Mouse (Mus musculus): ENCODE results near the gene Cdk8. TPM values are rescaled to one million over a fixed set of nuclear protein-coding genes. Genes with fewer than 3 reads are reported as not detected.

The Cdk8 gene
- polyA plus RNA-seq (2014; fragmentation: Illumina TruSeq; extraction: RNeasy Lipid Tissue Mini Kit (QIAGEN cat#74804); ENCODE audit: low read depth, low replicate concordance), result 36.9 TPM

DNA sequence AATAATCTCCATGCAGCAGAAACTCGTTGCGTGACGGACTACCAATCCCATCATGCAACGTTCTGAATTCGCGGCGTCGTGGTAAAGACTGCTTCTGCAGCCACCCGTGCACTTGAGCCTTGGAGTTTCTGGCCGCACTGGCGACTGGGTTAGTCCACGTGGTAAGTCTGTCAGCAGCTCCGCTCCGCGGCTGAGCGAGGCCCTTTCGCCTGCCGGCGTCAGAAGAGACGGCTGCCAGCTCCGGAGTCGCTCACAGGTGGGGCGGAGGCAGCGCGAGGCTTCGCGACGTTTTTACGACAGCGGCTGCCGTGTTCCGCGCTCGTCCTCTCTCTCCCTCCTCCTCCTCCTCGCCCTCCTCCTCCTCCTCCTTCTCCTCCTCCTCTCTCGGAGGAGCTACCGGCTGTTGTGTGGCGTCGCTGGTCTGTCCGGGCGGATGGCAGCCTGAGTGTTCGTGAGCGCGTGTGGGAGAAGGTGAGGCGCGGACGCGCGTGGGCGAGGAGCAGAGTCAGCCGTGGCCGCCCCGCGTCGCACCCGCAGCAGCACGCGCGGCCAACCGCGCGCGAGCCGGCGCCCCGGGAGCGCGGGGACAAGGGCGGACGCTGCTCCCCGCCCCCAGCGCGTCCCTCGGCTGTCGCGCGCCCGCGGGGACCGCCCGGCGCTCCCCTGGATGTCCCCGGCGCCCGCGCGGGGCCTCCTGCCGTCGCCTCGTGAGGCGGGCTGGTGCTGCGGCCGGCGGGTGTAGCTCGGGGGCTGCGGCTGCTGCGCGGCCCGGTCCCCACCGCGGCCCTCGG lies at the start of gene Cdk8:
Gene Cdk8 (plus strand): TSS at position 367 of the 791 bp plus-strand sequence.

DNA sequence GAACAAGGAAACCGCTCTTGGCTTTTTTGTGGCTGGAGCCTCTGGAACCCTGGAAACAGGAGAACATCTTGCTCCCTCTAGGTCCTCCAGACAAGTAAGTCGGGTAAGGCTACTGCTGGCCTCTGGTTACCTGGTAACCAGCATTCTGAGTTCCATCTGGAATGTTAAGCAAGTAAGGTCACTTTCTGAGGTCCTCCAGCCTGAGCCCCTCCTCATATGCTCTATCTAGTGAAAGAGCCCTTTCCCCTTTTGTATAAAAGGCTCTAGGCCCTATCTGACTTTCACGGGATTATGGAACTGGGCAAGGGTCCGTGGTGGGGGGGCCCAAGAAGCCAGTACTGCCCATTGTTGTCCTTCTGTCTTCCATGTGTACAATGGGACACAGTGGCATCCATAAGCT lies 45.8 kb upstream of the Cdk8 start, which contains the start of gene 1700001J03Rik:
Gene 1700001J03Rik (minus strand): TSS at position 101 of the 400 bp plus-strand sequence.

DNA sequence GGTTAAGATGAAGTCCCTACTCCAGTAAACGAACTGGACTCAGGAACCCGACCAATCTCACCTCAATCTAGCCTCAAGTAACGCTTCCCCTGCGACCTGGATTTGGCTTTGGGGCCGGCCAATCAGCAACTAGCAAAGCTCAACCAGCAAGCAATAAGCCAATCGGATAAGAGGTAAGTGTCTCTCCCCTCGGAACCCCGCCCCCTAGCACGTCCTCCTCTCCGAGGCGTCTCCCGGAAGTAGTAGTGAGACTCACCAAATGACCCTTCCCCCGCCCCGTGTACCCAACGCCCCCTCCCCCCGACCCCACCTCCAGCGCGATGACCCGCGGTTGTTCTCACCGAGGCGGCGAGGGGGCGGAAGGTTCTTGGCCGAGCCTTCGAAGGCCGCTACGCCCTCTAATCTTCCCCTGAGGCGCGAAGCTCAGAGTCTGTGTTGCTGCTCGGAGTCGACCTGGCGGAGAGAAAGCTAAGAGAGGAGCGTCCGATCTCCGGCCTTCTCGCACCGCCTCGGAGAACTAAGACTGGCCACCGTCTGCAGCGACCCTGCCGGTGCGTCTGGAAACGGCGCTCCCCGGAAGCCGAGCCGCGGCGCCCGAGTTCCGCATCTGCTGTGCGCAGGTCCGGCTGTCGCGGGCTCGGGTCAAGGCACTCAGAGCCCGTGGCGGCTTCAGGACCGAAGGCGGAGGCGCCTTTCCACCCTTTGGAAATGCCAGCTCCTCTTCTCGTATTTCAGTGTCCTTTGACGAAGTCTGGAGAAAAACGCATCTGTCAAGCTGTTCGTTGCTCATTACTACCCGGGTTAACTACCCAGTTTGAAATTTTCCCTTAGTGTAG lies 9.9 kb upstream of the Cdk8 start, which contains the start of gene Rnf6:
Gene Rnf6 (minus strand): TSS at position 677 of the 836 bp plus-strand sequence.

Other genes starting within 250 kb of the Cdk8 start
- 0.38 TPM for gene Cyp3a25, start 221.6 kb upstream of the Cdk8 start, polyA plus RNA-seq (2014; fragmentation: Illumina TruSeq; extraction: RNeasy Lipid Tissue Mini Kit (QIAGEN cat#74804); ENCODE audit: low read depth, low replicate concordance)
- gene Cyp3a59, start 152.0 kb upstream of the Cdk8 start, polyA plus RNA-seq (2014; fragmentation: Illumina TruSeq; extraction: RNeasy Lipid Tissue Mini Kit (QIAGEN cat#74804); ENCODE audit: low read depth, low replicate concordance), result not detected
- 4.0 TPM for gene Gm5565, start 70.7 kb upstream of the Cdk8 start, polyA plus RNA-seq (2014; fragmentation: Illumina TruSeq; extraction: RNeasy Lipid Tissue Mini Kit (QIAGEN cat#74804); ENCODE audit: low read depth, low replicate concordance)
- gene Gm6309, start 60.5 kb upstream of the Cdk8 start, polyA plus RNA-seq (2014; fragmentation: Illumina TruSeq; extraction: RNeasy Lipid Tissue Mini Kit (QIAGEN cat#74804); ENCODE audit: low read depth, low replicate concordance), result 17.6 TPM
- 196 TPM for gene 1700001J03Rik, start 45.9 kb upstream of the Cdk8 start, polyA plus RNA-seq (2014; fragmentation: Illumina TruSeq; extraction: RNeasy Lipid Tissue Mini Kit (QIAGEN cat#74804); ENCODE audit: low read depth, low replicate concordance)
- gene Rnf6, start 9.7 kb upstream of the Cdk8 start, polyA plus RNA-seq (2014; fragmentation: Illumina TruSeq; extraction: RNeasy Lipid Tissue Mini Kit (QIAGEN cat#74804); ENCODE audit: low read depth, low replicate concordance), result 67.9 TPM
- gene Wasf3, start 153.8 kb downstream of the Cdk8 start, polyA plus RNA-seq (2014; fragmentation: Illumina TruSeq; extraction: RNeasy Lipid Tissue Mini Kit (QIAGEN cat#74804); ENCODE audit: low read depth, low replicate concordance), result 7.1 TPM